Mouse (Mus musculus) adrenal gland, adult (tissue): Measurements from ENCODE around the gene Scaf4.

Experiments
- DNase-seq, 2 experiments: peaks; one replicate each; pipeline ENCODE4 v3.0.0; 2022 to 2023; ENCODE audit warnings: low spot score in 1 of 2; ENCODE audit not compliant: inconsistent age in 2 of 2

The Scaf4 gene

DNA sequence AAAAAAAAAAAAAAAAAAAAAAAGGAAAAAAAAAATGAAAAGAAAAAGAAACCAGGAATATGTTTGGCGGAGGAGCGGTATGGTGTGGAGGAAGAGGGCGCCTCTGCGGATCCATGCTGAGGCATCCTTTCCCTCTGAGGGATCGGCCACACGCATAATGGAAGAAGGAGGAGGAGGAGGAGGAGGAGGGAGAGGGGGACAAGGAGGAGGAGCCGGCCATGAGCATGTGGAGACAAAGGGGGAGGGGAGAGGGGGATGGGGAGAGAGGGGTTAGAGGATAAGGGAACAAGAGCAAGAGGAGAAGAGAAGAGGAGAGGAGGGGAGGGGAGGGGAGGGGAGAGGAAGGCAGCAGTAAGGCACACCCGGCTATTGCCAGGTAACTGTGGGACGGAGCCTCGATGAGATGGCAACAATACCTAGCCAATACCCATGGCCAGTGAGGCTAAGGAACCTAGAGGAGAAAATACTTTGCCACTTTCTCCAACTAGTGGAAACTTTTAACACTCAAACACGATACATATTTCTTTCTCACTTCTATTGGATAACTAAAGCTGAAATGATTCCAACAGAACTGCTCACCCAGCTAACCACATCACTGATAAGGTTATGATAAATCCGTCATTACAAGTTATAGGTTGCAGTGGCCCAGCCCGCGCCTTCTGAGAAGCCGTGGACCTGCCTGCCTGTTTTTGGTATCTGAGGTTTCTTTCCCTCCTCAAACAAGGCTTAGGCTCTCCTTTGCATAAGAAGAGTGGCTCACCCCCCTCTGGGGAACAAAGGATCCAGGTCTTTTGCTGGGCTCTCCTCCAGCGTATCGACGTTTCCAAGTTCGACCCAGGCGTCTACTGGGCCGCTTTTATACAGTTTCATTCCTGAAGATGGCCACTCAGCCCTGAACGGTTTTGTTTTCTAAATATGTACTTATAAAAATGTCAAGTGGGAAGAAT, 13.4 kb upstream of the Scaf4 start:
- DNase-seq: no peak

DNA sequence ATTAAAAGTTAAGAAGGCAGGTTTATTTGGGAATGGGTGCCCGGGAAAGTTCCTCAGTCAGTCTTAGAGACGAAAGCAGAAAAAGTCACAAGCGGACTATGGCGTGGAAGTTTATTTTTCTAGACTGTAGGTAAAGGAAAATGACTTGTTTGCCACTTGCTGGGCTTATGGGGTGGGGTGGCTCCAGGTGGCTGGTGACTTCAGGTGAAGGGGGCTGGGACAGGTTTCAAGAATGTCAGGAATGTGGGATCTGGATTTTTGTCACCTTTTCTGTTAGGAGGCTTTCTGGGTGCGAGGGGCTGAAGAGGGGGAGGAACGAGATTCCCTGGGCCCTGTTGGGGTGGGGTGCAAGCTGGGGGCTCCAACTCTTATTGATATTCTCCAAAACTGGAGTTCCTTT, 7.4 kb upstream of the Scaf4 start:
- DNase-seq: no peak

DNA sequence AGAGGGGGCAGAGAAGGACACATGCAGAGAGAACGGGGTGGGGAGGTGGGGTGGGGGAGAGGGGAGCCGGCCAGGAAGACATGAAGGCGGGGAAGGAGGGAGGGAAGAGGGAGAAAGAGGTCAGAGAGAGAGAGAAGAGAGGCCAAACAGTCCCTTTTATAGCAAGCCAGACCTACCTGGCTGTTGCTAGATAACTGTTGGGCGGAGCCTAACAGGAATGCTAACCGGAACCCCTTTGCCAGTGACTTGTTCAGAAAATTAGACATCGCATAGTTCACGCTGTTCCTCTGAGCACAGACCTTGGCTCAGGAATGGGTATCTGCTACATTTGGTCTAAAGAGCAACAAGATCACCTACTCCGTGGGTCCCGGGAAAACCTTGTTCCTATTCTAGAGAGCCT, 6.7 kb upstream of the Scaf4 start:
- DNase-seq: no peak

DNA sequence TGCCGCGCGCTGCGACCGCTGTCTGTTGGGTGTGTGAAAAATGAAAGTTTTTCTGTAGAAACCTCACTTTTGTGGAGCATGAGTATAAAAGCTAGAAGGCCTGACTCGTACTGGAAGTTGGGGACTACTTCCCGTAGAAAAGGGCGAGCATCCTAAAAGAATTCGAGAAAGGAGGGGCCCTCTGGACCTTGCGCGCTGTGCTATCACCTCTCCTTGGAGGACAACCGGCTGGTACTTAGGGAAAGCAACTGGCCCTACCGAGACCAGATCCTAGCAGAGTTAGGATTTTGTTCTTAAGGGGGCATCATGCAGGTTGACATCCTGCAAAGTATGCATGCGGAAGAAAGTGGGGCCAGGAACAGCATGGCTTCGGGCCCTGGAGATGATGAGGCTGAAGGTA, 613 bp upstream of the Scaf4 start:
- no peak for DNase-seq

DNA sequence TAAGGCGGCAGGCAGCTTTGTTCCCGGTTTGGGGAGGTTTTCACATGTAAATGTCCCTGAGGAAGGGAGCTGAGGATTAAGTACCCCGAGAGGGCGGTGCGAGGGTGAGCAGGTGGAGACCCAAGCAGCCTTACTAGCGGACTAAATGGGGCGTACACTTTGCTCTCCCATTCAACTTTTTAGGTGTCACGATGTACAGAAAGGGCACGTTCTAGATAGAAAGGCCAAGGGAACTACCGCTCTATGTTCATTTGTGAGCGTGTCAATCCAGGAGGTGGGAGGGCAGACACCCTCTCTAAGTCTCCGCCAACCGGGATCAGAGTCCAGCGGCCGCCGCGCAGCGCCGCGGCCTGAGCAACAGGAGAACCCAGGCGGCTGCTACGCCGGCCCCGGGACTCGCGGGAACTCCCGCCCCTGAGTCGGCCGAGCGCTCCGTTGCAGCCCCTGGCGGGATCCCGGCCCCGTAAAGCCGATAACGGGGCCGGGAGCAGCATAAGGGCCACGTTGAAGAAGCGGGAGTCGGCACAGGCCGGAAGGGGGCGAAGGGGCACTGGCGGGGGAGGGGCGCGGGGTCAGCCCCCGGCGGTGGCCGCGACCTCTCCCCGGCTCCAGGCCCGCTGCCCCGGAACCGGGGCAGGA, 918 bp downstream of the Scaf4 start:
- DNase-seq: peak; percentile 66 to 88

DNA sequence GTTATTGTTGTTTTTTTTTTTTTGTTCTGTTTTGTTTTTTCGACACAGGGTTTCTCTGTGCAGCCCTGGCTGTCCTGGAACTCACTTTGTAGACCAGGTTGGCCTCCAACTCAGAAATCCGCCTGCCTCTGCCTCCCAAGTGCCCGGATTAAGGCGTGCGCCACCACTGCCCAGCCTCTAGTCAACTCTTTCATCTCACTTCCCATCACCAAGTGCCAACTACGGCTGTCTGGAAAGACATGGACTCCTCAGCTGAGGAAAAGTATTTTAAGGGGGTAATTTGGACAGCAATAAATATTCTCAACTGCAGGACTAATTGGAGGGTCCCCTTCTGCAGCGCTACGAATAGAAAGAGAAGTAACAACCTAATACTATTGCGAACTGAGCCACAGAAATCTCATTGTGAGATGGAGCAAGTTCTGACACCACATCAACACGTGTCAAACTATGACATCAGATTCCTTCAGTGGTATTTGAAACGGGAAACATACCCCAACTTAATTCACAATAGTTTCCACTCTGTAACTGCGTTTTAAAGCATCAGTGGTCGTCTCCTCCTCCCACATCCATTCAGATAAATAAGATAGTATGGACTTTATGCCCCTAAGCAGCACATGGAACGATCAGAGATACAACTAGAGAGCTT, 1.6 kb downstream of the Scaf4 start:
- peak; percentile 13 to 56 for DNase-seq

DNA sequence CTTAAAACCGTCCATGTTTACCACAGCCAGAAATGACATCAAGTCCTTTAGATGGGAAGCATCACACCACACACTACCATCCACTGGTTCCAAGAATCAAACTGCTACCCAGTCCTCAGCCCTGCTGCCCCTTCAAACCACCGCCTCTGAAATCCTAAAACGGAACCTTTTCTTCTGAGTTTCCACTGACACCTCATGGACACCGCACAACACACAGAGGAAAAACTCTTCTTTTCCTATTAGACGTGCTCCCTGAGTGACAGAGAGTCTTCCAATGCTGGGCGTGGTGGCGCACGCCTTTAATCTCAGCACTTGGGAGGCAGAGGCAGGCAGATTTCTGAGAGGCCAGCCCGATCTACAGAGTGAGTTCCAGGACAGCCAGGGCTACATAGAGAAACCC, 2.9 kb downstream of the Scaf4 start:
- DNase-seq: peak in 1 of 2 experiments; percentile 66

DNA sequence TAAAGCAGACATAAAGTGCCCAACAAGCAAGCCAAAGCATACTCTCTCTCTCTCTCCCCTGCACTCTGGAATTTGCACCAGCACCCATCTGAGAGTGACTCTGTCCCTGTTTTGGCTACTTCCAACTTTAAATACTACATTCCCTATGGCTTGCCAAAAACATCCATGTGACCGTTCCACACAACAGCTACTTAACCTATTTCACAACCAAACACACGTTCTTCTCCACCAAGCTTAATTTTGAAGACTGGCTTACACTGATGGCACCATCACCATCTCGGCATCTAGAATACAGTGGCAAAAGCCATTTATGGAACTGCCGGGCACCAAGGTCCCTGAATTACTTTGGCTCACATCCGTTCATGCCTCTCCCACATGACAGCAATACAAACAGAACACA, 3.3 kb downstream of the Scaf4 start:
- DNase-seq: peak in 1 of 2 experiments; percentile 54

DNA sequence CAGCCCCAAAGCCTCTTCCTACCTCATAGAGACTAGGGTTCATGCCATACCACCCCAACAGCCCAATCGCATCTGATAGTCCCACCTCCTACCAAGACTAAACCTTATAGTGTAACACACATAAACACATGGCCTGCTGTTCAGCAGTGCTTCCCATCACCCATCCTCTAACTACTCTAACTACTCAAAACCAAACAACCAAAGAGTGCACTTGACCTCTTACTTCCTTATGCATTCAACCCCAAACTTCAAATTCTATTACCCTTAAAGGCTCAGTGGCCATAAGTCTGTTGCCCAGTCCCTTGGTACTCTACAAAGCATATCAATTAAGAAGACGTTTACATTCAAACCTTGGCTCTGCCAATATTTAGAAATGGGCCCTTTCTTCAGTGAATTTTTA, 3.8 kb downstream of the Scaf4 start:
- DNase-seq: no peak

DNA sequence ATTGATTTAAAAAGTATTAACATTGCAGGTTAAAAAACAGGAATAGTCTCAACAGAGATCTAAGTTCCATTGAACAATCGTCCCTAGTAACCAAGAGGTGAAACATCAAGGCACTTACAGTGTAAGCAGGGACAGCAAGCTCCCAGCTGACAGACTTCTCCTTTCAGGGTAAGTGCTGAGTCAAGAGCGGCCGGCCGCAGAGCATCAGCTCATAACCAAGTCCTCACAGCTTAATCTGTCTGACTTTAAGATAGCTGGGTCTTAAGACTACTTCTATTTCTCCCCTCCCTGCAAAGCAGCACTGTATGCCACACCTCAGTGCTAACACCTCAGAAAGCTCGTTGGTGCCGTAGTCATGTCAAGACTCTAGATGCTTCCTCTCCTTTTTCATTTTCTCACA, 5.2 kb downstream of the Scaf4 start:
- peak; percentile 23 to 62 for DNase-seq

DNA sequence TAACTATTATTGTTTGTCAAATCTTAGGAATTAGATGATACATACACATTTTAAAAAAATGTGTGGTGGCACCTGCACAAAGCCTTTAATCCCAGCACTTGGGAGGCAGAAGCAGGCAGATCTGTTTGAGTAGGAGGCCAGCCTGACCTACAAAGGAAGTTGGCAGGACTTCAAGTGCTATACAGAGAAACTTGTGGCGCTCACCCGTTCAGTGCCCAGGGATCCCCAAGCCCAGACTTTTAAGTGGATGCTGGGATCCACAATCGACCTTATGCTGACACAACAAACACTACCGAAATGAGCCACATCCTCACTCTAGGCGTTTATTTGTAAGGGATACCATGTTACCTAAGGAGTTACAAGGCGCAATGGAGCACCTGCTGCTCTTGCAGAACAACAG, 8.8 kb downstream of the Scaf4 start:
- peak in 1 of 2 experiments; percentile 59 for DNase-seq

DNA sequence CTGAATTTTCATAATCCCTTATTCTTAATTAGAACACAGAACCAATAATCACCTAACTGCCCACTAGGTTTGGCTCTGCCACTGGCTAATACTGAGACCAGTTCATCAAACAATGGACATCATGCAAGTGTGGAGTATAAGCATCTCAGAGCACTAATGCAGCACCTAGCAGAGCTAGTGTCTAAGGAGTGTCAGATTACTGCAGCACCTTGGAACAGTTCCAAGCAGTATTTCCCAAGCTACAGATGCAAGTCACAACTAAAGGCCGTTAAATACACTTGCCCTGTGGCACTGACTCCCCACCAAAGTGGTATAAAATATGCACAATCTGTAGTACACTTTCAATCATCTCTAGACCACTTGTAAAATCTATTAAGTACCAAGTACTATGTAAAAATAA, 17.7 kb downstream of the Scaf4 start:
- DNase-seq: peak in 1 of 2 experiments; percentile 65

DNA sequence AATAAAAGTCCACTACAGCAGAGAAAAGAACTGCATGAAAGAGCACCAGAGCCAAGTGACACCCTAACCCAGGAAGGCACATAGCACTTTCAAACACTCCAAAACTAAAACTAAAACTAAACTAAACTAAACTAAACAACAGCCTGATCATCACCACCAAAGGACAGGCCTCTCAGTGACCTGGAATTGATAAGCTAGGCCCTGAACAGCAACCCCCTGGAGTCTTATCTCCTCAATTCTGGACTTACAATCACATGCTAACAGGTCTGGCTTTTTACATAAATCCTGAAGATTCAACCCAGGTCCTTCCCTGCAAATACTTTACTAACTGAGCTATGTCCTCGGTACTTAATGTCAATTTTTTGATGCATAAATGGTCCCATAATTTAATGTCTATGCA, 19.2 kb downstream of the Scaf4 start:
- no peak for DNase-seq

DNA sequence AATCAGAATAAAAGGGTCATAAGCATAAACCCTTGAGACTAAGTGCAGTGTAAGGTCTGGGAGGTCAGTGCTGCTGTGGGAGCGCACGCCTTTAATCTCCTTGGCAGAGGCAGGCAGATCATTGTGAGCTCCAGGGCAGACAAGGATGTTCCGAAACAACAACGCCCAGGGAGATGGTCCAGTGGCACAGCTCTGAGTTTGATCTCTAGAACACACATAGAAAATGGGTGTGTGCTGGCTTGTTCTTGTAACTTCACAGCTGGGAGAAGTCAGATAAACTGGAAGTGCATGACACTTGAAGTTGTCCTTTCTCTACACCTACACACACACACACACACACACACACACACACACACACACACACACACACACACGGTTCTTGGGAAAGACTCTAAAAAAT, 20.3 kb downstream of the Scaf4 start:
- DNase-seq: no peak

DNA sequence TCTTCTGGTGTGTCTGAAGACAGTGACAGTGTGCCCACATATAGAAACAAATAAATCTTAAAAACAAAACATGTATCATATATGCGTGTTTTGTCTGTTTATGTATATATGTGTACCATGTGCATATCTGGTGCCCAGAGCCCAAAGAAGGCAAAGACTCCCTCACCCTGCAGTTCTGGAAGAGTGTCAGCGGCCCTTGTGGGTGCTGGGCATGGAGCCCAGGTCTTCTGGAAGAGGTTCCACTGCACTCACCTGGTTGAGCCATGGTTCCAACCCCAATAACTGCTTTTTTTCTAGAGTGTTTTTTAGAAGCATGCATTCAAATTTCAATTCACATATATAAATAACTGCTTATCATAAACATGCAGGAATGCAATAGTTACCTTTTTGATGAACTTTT, 22.5 kb downstream of the Scaf4 start:
- DNase-seq: no peak

DNA sequence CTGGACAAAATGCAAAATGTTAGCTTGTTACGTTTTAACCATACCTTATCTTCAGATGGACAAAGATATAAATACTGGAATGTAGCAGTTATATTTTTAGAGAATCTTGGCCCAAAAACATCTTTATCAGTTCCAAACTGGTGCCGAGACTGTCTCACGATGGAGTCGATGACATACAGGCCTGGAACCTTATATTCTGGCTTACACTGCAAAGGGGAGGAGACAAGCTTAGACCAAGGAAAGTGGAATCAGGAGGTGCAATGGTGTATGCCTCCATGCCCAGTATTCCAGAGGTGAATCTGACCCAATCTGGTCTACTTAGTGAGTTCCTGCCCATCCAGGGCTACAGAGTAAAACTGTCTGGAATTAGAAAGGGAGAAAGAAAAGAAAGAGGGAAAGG, 24.2 kb downstream of the Scaf4 start:
- no peak for DNase-seq

DNA sequence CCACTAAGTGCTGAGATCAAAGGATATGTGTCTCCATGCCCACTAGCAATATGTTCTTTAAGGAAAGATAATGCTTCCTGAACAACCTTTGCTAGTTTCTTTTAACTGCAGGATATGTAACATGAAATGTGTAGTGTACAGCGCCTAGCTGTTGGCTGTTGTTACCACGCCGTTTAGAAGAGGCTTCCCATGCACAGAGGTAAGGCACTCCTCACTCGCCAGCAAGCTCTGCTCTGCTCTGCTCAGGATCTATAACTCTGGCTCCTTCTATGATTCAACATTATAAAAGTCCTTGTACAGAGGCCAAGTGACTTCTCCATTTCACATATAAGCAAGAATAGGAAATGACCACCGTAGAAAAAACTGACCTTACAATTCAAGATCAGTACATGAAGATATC, 24.7 kb downstream of the Scaf4 start:
- no peak for DNase-seq

DNA sequence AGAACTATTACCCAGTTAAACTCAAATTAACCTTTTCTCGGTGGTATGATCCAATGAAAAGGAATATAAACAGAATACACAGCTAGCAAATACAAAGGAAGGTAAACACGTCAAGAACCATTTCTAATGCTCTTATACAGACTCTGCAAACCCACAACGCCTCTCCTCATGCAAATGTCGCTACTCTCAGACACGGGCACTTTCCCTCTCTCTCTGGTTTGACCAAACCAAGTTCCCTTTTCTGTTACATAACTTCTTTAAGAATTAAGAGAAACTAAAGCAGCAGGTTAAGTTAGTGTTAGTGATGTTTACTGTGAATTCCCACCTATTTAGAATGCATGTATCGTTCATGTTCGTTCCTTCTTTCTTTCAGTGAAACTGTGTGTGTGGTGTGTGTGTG, 25.4 kb downstream of the Scaf4 start:
- DNase-seq: no peak

DNA sequence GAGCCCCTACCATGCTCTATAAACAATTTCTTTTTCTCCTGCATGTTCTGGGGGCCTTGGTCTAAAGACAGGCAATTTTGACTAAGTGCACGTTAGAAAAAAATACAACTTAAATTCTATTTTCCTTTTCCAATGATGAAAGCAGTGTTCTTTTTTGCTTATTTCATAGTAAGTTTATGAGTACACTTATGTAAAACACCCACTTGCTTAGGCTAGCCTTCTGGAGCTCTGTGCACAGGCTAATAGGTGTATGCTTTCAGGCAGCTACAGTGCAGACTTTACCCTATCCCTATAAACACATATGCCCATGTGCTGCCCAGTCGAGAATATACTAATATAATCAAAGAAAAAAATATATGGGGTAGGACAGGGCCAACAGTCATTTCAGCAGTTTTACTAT, 31.8 kb downstream of the Scaf4 start:
- no peak for DNase-seq

DNA sequence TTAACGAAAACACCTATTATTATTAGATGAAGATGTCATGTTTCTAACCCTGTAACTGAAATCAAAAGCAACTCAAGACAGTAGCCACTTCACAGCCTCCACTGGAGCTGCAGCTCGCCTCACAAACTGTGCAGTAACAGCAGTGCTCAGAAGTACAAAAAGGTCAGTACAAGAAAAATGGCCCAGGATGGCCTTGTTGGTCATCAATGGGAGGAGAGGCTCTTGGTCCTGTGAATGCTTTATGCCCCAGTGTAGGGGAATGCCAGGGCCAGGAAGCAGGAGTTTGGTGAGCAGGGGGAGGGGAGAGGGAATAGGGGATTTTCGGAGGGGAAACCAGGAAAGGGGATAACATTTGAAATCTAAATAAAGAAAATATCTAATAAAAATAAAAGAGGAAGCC, 33.0 kb downstream of the Scaf4 start:
- peak; percentile 59 to 85 for DNase-seq

DNA sequence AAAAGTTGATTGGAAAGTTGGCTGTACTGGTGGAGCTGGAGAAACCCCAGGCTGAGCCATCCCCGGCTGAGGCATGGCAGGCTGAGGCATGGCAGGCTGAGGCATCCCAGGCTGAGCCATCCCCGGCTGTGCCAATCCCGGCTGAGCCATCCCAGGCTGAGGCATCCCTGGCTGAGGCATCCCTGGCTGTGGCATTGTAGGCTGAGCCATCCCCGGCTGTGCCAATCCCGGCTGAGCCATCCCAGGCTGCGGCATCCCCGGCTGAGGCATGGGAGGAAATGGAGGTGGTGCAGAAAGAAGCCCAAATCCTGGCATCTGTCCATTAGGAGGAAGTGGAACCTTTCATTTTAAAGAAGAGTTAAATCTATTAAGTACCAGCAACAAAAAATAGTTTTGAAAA, 34.2 kb downstream of the Scaf4 start:
- no peak for DNase-seq
